Mouse (Mus musculus): ENCODE results near the gene Myrf. TPM values are rescaled to one million over a fixed set of nuclear protein-coding genes. Genes with fewer than 3 reads are reported as not detected.

The Myrf gene
- polyA plus RNA-seq, 1 experiment: 43.1 TPM

GRCm38 (mm10) chr19:10278669-10279324 is 38.2 kb upstream of the Myrf start:
- TF ChIP-seq POLR2A (IDR thresholded peaks at IDR 0.05; ENCODE audit: borderline replicate concordance, insufficient read depth, low read length) (no peak), CTCF (IDR thresholded peaks at IDR 0.05; ENCODE audit: borderline replicate concordance, insufficient read depth, low read depth, low read length) (no peak)
- H3K4me3 ChIP-seq (replicated peaks; ENCODE audit: insufficient read depth, low read depth, low read length): no peak overlapping the region
- DNase-seq: no peak
- 56% methylated on average over 6 of the region's 6 CpGs for WGBS
- H3K27ac ChIP-seq (ENCODE audit: insufficient read depth, low read length): no peak overlapping the region
- no peaks in the 10 kb centered on the region; the same call in 1 of the 2 replicates for H3K27me3 ChIP-seq (ENCODE audit: control insufficient read depth, insufficient read depth, low read length)
- peaks cover 26% of the 10 kb centered on the region for H3K4me1 ChIP-seq (ENCODE audit: control insufficient read depth, insufficient read depth, low read length)

- H3K27me3 ChIP-seq (ENCODE audit: control insufficient read depth, insufficient read depth, low read length): no peaks in the 10 kb centered on the region; the same call in 1 of the 2 replicates
- TF ChIP-seq POLR2A (IDR thresholded peaks at IDR 0.05; ENCODE audit: borderline replicate concordance, insufficient read depth, low read length) (no peak), CTCF (IDR thresholded peaks at IDR 0.05; ENCODE audit: borderline replicate concordance, insufficient read depth, low read depth, low read length) (no peak)
- H3K27ac ChIP-seq (ENCODE audit: insufficient read depth, low read length): no peak overlapping the region
- DNase-seq: no peak
- WGBS: 39% methylated on average over 5 of the region's 5 CpGs
- H3K4me3 ChIP-seq (replicated peaks; ENCODE audit: insufficient read depth, low read depth, low read length): no peak overlapping the region
- H3K4me1 ChIP-seq (ENCODE audit: control insufficient read depth, insufficient read depth, low read length): peaks cover 26% of the 10 kb centered on the region
Observed at GRCm38 (mm10) chr19:10277759-10278158, 37.2 kb upstream of the Myrf start.

GRCm38 (mm10) chr19:10277331-10277730 is 36.8 kb upstream of the Myrf start:
- no peak overlapping the region for H3K4me3 ChIP-seq (replicated peaks; ENCODE audit: insufficient read depth, low read depth, low read length)
- WGBS: 4% methylated on average over 17 of the region's 17 CpGs
- DNase-seq: peak; percentile 48 to 63
- H3K27ac ChIP-seq (ENCODE audit: insufficient read depth, low read length): no peak overlapping the region
- peaks cover 26% of the 10 kb centered on the region for H3K4me1 ChIP-seq (ENCODE audit: control insufficient read depth, insufficient read depth, low read length)
- no peak for TF ChIP-seq CTCF (IDR thresholded peaks at IDR 0.05; ENCODE audit: borderline replicate concordance, insufficient read depth, low read depth, low read length)
- no peak for TF ChIP-seq POLR2A (IDR thresholded peaks at IDR 0.05; ENCODE audit: borderline replicate concordance, insufficient read depth, low read length)
- no peaks in the 10 kb centered on the region for H3K27me3 ChIP-seq (ENCODE audit: control insufficient read depth, insufficient read depth, low read length)

- WGBS: 59% methylated on average over 12 of the region's 12 CpGs
- H3K4me3 ChIP-seq (replicated peaks; ENCODE audit: insufficient read depth, low read depth, low read length): no peak overlapping the region
Observed at GRCm38 (mm10) chr19:10276483-10277144, 36.1 kb upstream of the Myrf start.

GRCm38 (mm10) chr19:10274056-10274455 is 33.5 kb upstream of the Myrf start:
- peaks cover 17% of the 10 kb centered on the region for H3K4me1 ChIP-seq (ENCODE audit: control insufficient read depth, insufficient read depth, low read length)

More at GRCm38 (mm10) chr19:10276483-10277144, 36.1 kb upstream of the Myrf start:
- Histone ChIP-seq H3K27ac (ENCODE audit: insufficient read depth, low read length) (no peak overlapping the region), H3K4me1 (ENCODE audit: control insufficient read depth, insufficient read depth, low read length) (peaks cover 26% of the 10 kb centered on the region), H3K27me3 (ENCODE audit: control insufficient read depth, insufficient read depth, low read length) (no peaks in the 10 kb centered on the region)
- TF ChIP-seq POLR2A (IDR thresholded peaks at IDR 0.05; ENCODE audit: borderline replicate concordance, insufficient read depth, low read length) (no peak), CTCF (IDR thresholded peaks at IDR 0.05; ENCODE audit: borderline replicate concordance, insufficient read depth, low read depth, low read length) (no peak)
- DNase-seq: no peak

GRCm38 (mm10) chr19:10272746-10273145 is 32.2 kb upstream of the Myrf start:
- Histone ChIP-seq H3K4me3 (replicated peaks; ENCODE audit: insufficient read depth, low read depth, low read length) (no peak overlapping the region), H3K4me1 (ENCODE audit: control insufficient read depth, insufficient read depth, low read length) (peaks cover 9% of the 10 kb centered on the region), H3K27me3 (ENCODE audit: control insufficient read depth, insufficient read depth, low read length) (no peaks in the 10 kb centered on the region), H3K27ac (ENCODE audit: insufficient read depth, low read length) (no peak overlapping the region)
- TF ChIP-seq CTCF (IDR thresholded peaks at IDR 0.05; ENCODE audit: borderline replicate concordance, insufficient read depth, low read depth, low read length): no peak
- TF ChIP-seq POLR2A (IDR thresholded peaks at IDR 0.05; ENCODE audit: borderline replicate concordance, insufficient read depth, low read length): no peak
- DNase-seq: no peak
- WGBS: 60% methylated on average over 11 of the region's 11 CpGs

More at GRCm38 (mm10) chr19:10274056-10274455, 33.5 kb upstream of the Myrf start:
- Histone ChIP-seq H3K27me3 (ENCODE audit: control insufficient read depth, insufficient read depth, low read length) (no peaks in the 10 kb centered on the region), H3K4me3 (replicated peaks; ENCODE audit: insufficient read depth, low read depth, low read length) (no peak overlapping the region), H3K27ac (ENCODE audit: insufficient read depth, low read length) (no peak overlapping the region)
- 59% methylated on average over 5 of the region's 5 CpGs for WGBS
- TF ChIP-seq POLR2A (IDR thresholded peaks at IDR 0.05; ENCODE audit: borderline replicate concordance, insufficient read depth, low read length) (no peak), CTCF (IDR thresholded peaks at IDR 0.05; ENCODE audit: borderline replicate concordance, insufficient read depth, low read depth, low read length) (no peak)
- DNase-seq: no peak

- Histone ChIP-seq H3K4me3 (replicated peaks; ENCODE audit: insufficient read depth, low read depth, low read length) (no peak overlapping the region), H3K27ac (ENCODE audit: insufficient read depth, low read length) (no peak overlapping the region), H3K4me1 (ENCODE audit: control insufficient read depth, insufficient read depth, low read length) (peaks cover 4% of the 10 kb centered on the region), H3K27me3 (ENCODE audit: control insufficient read depth, insufficient read depth, low read length) (no peaks in the 10 kb centered on the region)
- WGBS: 96% methylated on average over 7 of the region's 7 CpGs
- TF ChIP-seq POLR2A (IDR thresholded peaks at IDR 0.05; ENCODE audit: borderline replicate concordance, insufficient read depth, low read length) (no peak), CTCF (IDR thresholded peaks at IDR 0.05; ENCODE audit: borderline replicate concordance, insufficient read depth, low read depth, low read length) (no peak)
- no peak for DNase-seq
Observed at GRCm38 (mm10) chr19:10271592-10271991, 31.0 kb upstream of the Myrf start.

GRCm38 (mm10) chr19:10270356-10270755 is 29.8 kb upstream of the Myrf start:
- H3K4me3 ChIP-seq (replicated peaks; ENCODE audit: insufficient read depth, low read depth, low read length): no peak overlapping the region
- no peak for TF ChIP-seq CTCF (IDR thresholded peaks at IDR 0.05; ENCODE audit: borderline replicate concordance, insufficient read depth, low read depth, low read length)
- no peak for TF ChIP-seq POLR2A (IDR thresholded peaks at IDR 0.05; ENCODE audit: borderline replicate concordance, insufficient read depth, low read length)
- 0 out of 2 replicates have a peak, but pooled peaks cover 4% of the 10 kb centered on the region for H3K4me1 ChIP-seq (ENCODE audit: control insufficient read depth, insufficient read depth, low read length)
- DNase-seq: no peak
- no peak overlapping the region for H3K27ac ChIP-seq (ENCODE audit: insufficient read depth, low read length)
- H3K27me3 ChIP-seq (ENCODE audit: control insufficient read depth, insufficient read depth, low read length): no peaks in the 10 kb centered on the region
- WGBS: 95% methylated on average over 5 of the region's 5 CpGs

Data from cerebellum, adult 2 months (tissue).